Mouse (Mus musculus): ENCODE measurements around the gene Tceal5. TPM values are rescaled to one million over a fixed set of nuclear protein-coding genes. Genes with fewer than 3 reads are reported as not detected.

Gene Tceal5
- polyA plus RNA-seq, 1 experiment from 2014 or later = 4.7 TPM

Small RNA genes within 50 kb of the gene (microRNA-seq; reads per million reads assigned to microRNA genes)
- gene Mir6383 = not detected

Other genes with a start within 250 kb of the Tceal5 start
- 91.6 and 92.4 TPM in 2 replicates for gene Arxes2, start 210.1 kb downstream of the Tceal5 start, polyA plus RNA-seq (2016; fragmentation: Nextera tagmentation; extraction: Ambion mirVana)
- gene Arxes1, start 170.5 kb downstream of the Tceal5 start, polyA plus RNA-seq (2016; fragmentation: Nextera tagmentation; extraction: Ambion mirVana) = 38.1 and 40.5 TPM in 2 replicates
- 261 and 268 TPM in 2 replicates for gene Bex2, start 135.6 kb downstream of the Tceal5 start, polyA plus RNA-seq (2016; fragmentation: Nextera tagmentation; extraction: Ambion mirVana)
- 0.05 TPM in 1 of 2 replicates, not detected in the other for gene Nxf3, start 118.6 kb downstream of the Tceal5 start, polyA plus RNA-seq (2016; fragmentation: Nextera tagmentation; extraction: Ambion mirVana)
- gene Bex4, start 64.9 kb downstream of the Tceal5 start, polyA plus RNA-seq (2016; fragmentation: Nextera tagmentation; extraction: Ambion mirVana) = 67.9 and 81.2 TPM in 2 replicates
- gene Tceal8, start 31.5 kb downstream of the Tceal5 start, polyA plus RNA-seq (2016; fragmentation: Nextera tagmentation; extraction: Ambion mirVana) = 201 and 220 TPM in 2 replicates
- 0.44 and 0.64 TPM in 2 replicates for gene Tceal7, start 10.9 kb upstream of the Tceal5 start, polyA plus RNA-seq (2016; fragmentation: Nextera tagmentation; extraction: Ambion mirVana)
- 100 and 107 TPM in 2 replicates for gene Bex1, start 11.6 kb upstream of the Tceal5 start, polyA plus RNA-seq (2016; fragmentation: Nextera tagmentation; extraction: Ambion mirVana)
- 496 and 558 TPM in 2 replicates for gene Tceal9, start 41.2 kb upstream of the Tceal5 start, polyA plus RNA-seq (2016; fragmentation: Nextera tagmentation; extraction: Ambion mirVana)
- gene Bex3, start 66.4 kb upstream of the Tceal5 start, polyA plus RNA-seq (2016; fragmentation: Nextera tagmentation; extraction: Ambion mirVana) = 633 and 675 TPM in 2 replicates

Data from limb, embryonic 10.5 days (tissue).